Mouse (Mus musculus) CD4-positive, CD25-positive, alpha-beta regulatory T cell, adult 2 months (primary cell): Measurements from ENCODE around the gene Trrap.

Experiments used
- DNase-seq: peaks from one replicate; pipeline ENCODE4 v3.0.0-alpha.2; 2012; ENCODE audit warnings: low read depth, low spot score

The Trrap gene

DNA sequence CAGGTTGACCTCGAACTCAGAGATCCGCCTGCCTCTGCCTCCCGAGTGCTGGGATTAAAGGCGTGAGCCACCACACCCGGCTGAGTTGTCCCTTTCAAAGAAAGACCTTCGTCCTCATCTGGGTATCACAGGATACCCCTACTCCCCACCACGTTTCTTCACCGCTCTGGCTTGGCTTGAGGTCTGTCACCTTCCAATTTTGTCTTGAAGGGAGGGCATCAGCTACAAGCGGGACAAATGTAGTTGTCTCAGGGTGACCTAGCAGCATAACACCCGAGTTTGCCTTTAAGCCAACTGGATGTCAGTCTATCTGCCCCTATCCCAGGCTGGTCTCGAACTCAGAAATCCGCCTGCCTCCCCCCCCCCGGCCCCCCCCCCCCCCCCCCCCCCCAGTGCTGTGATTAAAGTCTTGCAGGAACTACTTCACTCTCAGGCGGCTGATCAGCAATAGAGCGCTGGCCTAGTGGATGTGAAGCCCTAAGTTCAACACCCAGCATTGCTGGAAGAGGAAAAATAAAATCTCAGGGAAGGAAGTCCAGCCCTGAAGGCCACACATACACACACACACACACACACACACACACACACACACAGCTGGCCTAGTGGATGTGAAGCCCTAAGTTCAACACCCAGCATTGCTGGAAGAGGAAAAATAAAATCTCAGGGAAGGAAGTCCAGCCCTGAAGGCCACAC is at the start of gene Trrap:
Gene Trrap, plus strand, starts transcription at position 627 of the 693 bp plus-strand sequence.
- DNase-seq = peak; percentile 20

DNA sequence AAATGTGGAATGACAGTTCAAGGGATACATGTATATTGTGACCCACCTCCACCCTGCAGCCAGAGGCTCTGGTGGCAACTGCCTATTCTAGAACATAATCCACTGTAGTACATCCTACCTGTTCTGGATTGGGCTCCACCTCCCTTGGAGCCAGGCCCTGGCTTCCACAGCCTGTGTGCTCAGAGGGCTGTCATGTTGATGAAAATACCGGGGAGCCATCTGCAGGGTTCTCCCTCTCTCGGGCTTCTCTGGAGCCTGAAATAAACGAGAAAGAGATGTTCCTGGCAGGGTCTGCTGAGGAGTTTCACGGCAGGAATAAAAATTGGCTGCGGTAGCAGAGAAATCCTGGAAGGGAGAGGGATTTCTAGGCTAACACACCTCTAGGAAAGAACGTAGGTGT is 47.8 kb upstream of the Trrap start:
- no peak for DNase-seq

DNA sequence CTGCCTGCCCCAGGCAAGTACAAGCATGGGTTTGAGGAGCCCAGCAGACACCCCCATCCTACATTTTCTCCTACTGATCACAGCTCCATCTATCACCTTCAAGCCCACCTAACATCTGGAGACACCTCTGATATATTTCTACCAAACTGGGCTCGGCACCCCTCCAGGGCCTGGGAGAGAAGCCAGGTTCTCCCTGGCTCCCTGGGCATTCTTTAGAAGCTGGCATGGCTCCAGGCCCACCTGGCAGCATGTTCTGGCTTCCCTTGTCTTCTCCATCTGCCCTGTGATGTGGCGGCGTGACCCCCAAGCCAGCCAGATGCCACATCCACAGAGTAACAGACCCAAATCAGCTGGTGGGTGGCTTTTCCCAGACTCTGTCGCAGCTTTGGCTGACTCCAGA is 47.3 kb upstream of the Trrap start:
- no peak for DNase-seq

DNA sequence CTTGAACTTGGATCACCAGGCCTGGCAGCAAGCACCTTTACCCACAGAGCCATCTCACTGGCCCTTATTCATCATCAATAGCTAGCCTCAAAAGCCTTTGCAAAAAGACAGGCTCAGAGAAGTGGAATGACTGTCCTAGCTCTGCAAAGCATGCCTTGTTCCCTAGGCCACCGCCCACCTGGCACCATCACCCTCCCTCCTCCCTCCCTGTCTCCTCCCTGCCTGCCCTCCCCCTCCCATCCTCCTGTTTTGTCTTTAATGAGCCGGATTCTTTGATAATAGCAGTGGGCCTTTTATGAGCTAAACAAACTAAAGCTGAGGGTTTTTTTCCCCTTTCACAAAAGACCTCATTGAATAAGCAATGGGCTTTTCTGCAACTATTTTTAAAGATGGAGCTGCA is 42.6 kb upstream of the Trrap start:
- DNase-seq = no peak

DNA sequence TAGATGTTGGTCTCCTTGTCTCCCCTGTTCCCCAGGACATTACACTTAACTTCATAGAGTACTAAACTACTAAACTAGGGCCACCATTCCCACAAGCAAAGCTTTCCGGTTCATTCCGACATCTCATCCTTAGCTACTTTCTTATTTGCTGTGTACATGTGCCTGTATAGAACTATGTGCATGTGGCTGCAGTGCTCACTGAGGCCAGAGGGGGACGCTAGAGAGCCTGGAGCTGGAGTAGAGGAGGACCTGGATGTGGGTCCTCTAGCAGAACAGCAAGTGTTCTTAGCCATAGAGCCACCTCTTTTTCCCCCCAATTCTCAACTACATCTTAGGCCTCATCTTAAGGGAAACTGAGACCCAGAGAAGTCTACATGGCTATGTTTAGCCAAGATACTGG is 42.0 kb upstream of the Trrap start:
- DNase-seq = no peak

DNA sequence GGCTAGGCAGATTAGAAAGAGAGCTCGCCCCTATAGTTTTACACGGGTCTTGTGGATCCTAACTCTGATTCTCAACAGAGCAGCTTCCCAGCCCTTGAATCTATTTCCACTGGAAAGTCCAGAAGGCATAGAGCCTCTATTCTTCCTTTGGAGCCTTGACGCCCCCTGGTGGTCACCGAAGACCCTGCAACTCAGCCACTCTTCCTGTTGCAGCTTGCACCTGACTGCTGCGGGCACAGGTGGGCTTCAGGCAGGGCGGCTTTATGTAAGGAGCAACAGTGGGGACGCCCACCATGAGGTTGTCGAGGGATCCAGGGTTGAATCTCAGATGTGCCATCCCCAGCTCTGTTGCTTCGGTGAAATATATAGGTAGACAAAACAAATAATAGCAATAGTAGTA is 40.4 kb upstream of the Trrap start:
- peak; percentile 59 for DNase-seq

DNA sequence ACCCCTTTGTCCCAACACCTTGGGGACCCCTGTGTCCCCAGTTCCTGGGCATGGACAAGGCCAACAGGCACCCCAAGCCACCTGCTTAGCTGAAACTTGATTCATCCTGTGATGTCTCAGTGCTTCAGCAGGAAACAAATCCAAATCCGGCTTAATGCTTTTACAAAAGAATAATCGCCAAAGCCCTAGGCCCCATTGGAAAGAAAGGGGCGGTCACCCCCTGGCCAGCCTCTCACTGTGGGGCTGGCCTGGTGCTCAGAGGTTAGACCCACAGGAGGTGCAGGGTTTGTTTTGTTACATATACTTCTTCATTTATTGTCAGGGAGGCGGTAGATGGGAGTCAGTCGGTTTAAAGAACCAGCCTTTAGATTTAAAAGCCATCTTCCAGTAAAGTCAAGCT is 39.3 kb upstream of the Trrap start:
- no peak for DNase-seq

DNA sequence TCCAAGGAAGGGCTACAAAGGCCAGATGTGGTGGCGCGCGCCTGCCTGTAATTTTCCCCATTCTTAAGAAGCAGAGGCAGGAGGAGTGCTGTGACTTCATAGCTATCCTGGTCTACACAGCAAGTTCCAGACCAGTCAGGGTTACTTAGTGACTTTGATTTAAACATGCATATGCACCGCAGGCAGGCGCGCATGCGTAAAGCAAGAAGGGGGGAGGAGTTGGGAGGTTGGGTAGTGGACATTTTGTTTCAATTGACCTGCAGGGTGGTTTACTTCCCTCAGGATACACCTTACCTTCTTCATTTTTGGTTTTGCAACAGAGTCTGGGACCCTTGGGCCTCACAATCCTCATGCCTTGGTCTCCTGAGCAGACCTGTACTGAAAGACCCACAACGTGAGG is 38.3 kb upstream of the Trrap start:
- no peak for DNase-seq

DNA sequence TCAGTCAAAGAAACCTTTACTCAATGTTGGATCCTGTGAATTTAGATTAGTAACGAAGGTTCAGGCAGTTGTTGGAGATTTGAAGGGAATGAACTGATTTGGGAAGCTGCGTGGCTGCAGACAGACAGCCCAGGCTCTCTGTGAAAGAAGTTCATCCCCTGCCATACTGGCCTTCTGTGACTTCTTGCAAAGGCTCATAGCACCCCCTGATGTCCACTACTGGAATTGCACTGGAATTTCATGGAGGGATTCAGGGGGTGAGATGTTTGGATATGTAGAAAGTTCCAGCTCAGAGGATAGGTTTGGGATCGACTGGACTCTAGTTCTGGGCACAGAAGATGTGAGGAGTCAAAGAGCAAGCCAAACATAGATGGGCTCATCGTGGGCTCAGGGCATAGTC is 33.6 kb upstream of the Trrap start:
- DNase-seq = peak; percentile 63

DNA sequence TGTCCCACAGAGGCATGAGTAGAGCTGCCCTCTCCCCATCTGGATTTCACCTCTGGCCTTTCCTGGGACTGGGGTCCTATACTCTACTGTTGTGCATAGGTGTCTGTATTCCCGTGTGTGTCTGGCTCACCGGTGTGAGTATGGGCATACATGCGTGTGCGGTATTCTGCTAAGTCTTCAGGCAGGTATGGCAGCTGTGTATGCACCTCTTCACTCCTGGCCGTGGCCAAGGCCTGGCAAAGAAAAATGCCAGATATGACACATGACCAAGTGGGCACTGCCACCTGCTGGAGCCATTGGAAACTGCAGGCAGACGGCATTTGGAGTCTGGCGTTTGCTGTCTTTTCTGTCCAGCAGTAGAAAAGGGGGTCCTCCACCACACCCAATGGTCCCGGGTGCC is 32.6 kb upstream of the Trrap start:
- peak; percentile 72 for DNase-seq

DNA sequence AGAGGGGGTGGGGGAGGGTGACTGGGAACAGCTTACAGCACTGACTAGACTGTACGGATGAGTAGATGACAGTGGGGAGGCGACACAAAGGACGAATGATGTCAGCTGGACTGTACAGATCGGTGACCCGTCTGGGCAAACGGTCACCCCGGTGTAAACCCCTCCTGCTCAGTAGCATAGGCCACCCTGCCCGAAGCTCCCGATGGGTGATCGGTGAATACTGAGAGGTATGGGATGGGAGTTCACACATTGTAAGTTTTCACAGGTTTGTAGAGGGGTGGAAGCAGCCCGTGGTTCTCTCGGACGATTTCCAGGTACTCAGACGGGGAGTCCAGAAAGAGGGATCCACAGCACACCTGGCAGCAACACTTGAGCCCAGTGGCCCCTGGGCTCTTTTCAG is 30.4 kb upstream of the Trrap start:
- DNase-seq = no peak

DNA sequence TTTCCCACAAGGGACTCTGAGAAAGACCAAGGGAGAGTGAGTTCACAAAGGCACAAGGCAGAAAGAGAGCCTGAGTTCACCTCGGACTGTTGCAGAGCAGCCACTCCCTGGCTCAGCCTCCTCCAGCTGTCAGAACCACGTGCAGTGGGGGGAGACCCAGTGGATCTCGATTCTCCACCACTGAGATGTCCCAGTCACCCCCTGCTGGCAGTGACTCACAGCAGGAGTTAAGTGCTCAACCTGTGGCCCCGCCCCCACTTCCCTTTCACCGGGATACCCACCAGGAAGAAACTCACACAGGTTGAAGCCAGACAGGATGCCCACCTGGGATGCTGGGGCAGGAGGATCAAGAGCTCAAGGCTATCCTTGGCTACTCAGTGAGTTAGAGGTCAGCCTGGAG is 15.1 kb upstream of the Trrap start:
- DNase-seq = peak; percentile 62

DNA sequence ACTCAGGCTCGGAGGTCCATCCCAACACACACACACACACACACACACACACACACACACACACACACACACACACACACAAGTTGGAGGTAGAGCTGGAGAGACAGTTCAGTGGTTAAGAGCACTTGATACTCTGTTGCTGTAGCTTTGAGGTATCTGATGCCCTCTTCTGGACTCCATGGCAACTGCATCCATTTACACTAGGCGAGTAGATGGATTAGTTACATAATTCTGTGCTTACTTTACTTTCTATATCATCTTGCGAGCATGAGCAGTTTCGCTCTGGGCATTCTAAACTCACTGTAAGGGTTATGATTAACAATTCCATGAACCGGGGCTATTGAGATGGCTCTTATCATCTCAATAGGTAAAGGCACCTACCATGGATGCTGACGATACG is 14.5 kb upstream of the Trrap start:
- peak; percentile 78 for DNase-seq

DNA sequence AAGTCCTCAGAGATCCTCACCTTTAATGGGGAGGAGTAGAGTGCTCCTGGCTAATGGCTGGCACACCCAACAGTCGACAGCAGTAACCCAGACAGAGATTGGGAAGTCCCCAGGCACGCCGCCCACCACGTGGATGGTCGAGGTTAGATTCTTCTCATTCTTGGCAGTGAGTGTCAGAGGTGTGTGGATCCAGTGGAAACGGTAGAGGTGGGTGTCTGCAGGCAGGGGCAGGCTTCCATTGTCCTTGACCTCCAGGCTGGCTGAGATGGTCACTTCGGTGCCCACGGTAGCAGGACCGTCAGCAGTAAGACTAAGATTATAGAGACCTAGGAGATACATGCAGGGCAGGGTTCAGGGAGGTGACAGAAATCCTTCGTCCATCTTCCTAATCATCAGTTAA is 12.3 kb upstream of the Trrap start:
- DNase-seq = no peak

DNA sequence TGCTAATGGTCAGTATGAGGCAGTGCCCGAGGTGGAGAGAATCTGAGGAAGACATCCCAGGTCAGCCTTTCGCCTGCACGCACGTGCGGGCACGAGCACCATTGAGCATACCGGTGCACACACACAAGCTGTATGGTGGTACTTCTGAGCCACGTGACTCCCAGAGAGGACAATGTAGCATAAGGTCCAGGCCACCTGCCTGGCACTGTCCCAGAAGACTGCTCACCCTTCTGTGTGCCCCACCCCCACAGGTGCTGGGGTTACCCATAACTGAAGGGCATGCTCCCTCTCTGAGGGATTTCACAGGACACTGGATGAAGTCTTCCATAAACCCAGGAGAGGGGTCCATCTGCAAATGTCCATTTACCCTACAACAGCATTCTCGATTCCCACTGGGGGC is 10.1 kb upstream of the Trrap start:
- DNase-seq = no peak

DNA sequence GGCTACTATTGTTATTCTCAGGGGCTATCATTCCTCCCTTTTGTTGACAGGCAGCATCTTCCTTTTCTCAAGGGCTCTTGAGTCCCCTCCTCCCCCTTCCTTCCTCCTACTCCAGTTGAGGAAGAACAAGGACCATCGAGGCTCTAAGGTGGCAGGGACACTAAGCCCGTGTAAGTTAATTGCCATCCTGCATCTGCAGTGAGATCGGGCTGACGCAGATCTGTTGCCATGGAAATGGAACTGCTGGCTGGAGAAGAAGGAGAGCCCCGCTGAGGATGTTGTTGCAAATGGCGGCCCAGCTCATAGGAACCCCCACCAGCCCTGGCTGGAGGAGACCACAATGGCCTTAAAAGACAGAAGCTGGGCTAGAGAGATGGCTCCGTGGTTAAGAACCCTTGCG is 9.1 kb upstream of the Trrap start:
- no peak for DNase-seq

DNA sequence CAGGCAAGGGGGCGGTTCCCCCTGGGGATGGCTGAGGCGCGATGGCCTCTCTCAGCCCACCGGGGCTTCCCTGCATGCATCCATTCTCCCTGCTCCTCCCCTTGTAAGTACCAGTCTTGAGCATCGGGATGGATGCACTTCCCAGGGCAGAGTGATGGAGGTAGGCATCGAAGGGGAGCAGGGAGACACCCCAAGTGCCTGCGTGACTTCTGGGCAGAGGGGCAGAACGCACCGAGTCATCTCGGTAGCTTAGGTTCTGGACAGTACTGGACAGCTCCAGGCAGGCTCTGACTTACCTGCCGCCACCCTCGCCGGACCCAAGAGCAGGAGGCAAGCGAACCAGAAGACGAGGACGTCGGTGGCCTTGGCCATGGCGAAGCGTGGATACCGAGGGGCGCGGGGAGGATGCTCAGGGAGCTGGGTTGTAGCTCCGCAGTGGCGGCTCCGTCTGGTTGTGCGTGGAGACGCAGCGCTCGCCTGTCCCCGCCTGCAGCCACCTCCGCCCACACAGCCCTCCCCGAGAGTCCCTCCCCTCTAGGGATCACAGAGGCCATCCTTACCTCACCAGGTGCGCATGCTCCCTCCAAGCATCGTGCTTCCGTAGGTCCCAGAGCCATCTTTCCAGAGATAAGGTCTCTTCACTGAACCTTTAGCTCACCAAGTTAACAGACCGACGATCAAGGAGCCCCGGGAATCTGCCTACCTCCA is 6.2 kb upstream of the Trrap start, which contains the start of gene Tmem130:
Gene Tmem130, minus strand, starts transcription at position 658 of the 708 bp plus-strand sequence.
- peak; percentile 55 for DNase-seq

DNA sequence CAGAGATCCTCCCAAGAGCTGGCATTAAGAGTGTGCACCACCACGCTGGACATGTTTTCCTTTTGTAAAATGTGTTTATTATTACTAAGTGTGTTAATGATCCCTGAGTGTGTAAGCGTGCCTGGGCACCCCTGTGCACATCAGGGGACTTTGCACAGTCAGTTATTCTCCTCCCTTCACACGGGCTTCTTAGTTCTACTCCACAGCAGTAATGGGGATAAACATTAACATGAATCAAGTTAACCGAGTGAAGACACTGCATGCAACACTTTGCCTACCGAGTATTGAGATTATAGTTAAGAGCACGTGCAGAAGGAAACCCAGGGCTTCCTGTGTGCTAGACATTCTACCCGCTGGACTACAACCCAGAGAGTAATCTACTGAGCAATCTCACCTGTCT is 1.5 kb upstream of the Trrap start:
- no peak for DNase-seq

DNA sequence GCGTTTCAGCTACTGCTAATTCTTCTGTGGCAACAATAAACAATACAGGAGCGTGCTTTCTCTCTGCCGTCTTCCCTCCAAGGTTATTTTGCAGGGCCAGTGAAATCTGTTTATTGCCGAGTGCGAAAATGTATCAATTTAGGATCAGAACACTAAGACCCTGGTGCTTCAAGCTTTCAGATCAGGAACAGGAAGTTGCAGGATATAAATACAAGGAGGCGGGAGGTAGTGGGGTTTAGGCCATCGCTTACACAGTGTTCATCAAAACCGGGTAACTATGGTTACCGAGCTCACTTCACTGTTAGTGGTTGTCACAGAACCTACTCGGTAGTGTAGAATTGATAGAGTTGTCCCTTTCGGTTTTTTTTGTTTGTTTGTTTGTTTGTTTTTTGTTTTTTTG is 886 bp upstream of the Trrap start:
- DNase-seq = peak; percentile 11

DNA sequence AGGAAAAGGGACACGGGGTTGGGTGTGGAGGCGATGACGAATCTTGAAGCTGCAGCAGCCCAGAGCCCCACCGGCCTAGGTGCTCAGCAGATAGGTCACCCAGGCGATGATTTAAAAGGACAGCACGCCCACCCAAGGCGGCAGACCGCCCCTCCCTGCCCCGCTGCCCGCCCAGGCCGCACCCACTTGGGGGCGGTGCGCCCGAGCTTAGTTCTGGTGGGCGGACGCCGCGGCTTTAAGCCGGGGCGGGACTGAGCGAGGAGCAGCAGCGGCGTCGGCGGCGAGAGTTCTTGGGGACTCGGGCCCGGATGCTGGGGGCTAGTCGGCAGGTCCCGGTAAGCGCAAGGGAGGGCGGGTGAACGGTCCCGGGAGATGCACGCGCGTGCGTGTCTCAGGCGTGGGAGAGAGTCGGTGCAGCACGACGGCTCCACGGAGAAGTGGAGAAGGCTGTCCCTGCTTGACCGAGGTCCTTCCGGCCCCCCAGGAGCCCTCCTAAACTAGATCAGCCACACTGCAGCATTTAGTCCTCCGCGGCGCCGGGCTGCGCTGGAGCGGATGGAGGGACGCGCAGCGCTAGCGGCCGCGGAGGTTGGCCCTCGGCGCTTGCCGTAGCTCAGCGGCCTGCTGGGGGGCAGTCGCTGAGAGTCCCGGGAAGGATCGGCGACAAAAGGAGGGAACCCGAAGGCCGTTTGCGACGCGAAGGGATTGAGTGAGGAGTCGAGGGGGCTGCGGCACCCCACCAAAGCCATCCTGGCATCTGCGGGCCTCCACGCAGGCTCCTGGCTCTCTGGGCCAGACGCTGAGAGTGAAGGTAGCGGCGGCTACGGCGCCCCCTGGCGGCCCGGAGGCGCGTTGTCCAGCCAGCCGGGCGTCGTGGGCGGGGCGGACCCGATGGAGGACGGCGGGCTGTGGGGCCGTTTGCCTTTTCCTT is 644 bp downstream of the Trrap start:
- DNase-seq = peak; percentile 96

DNA sequence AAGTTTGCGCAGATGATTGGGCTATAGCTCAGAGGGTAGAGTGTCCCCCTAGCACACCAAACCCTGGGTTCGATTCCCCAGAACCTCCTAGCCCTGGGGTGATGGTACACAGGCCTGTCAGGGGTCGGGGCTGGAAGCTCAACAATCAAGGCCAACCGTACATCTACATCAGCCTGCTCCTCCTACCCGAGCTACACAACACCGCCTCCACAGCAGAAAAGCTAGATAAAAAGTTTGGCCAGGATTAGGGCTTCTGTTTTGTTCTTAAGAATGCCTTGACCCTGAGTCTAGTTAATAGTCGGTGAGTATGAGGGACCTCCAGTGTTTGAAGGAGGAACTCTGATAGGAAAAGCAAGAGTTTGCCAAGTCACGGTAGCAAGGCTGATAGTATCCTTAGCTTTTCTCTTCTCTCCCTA is 1.5 kb downstream of the Trrap start:
- DNase-seq = no peak

DNA sequence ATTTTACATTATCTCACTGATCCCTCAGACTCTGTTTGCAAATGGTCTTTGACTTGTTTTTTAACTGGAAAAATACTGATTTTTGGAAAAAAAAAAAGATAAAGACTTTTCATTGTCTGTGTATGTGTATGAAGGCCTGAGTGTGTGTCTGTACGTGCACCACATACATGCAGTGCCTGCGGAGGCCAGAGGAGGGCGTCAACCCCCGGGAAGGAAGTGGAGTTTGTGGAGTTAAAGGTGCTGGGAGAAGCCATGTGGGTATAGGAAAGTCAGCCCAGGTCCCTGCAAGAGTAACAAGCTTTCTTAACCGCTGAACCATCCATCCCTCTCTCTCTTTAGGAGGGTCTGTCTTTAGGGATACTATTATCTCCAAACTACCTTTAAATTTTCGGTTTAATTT is 5.7 kb downstream of the Trrap start:
- no peak for DNase-seq
